Mouse (Mus musculus): ENCODE measurements around the gene Brd4.

GRCm38 (mm10) chr17:32197156-32197555 lies 87.4 kb downstream of the Brd4 start:
- TF ChIP-seq CTCF (IDR thresholded peaks at IDR 0.05; ENCODE audit: low read depth) (no peak), EP300 (IDR thresholded peaks at IDR 0.05; ENCODE audit: low read depth) (no peak)

Measured in liver, postnatal 0 days (tissue).